Mouse (Mus musculus) CH12F3 (cell line): ENCODE measurements around the gene Ccdc113.

Source experiments
- in situ Hi-C: fragments of 300-500 bp; cut with MboI; formaldehyde crosslinking; loops from 2 replicates; pipeline ENCODE4 v1.14.3; 2020; ENCODE audit warnings: low sequenced_read_pairs

Ccdc113 gene

GRCm38 (mm10) chr8:95599861-95600260, 66.0 kb downstream of the Ccdc113 start:
- in situ Hi-C loops = loop anchor here (5.0 to 25.0 kb wide), 2 partner anchors 82 to 312 kb away; no protein-coding TSS in a partner anchor

- in situ Hi-C loops = loop anchor here (5.0 to 25.0 kb wide), 2 partner anchors 81 to 311 kb away; no protein-coding TSS in a partner anchor
Observed at GRCm38 (mm10) chr8:95601306-95601705, 67.4 kb downstream of the Ccdc113 start.

- in situ Hi-C loops = loop anchor here (5.0 to 25.0 kb wide), 2 partner anchors 80 to 310 kb away; no protein-coding TSS in a partner anchor
Observed at GRCm38 (mm10) chr8:95602168-95602567, 68.3 kb downstream of the Ccdc113 start.

GRCm38 (mm10) chr8:95606509-95606908, 72.6 kb downstream of the Ccdc113 start:
- in situ Hi-C loops = loop anchor here (25.0 kb wide), 1 partner anchor 306 kb away; no protein-coding TSS in a partner anchor

- in situ Hi-C loops = loop anchor here (25.0 kb wide), 1 partner anchor 305 kb away; no protein-coding TSS in a partner anchor
Observed at GRCm38 (mm10) chr8:95607210-95607609, 73.3 kb downstream of the Ccdc113 start.
